Mouse (Mus musculus) liver, embryonic 11.5 days (tissue): Measurements from ENCODE around the gene Gimap4. TPM values are rescaled to one million over a fixed set of nuclear protein-coding genes. Genes with fewer than 3 reads are reported as not detected.

Source experiments
- ATAC-seq: fragments of 200-750 bp; cut with Nextera tagmentation; replicated peaks from 2 replicates; pipeline ENCODE4 v1.8.0; 2017; ENCODE audit warnings: moderate number of reproducible peaks, mild to moderate bottlenecking, moderate TSS enrichment, moderate library complexity; ENCODE audit not compliant: low FRiP score
- DNase-seq: peaks from one replicate; pipeline ENCODE4 v3.0.0-alpha.2; 2017; ENCODE audit warnings: low spot score
- H3K27ac ChIP-seq: fragments of 300-500 bp; sonication (generic); 2 replicates; pipeline ENCODE4 v1.5.1; 2014; ENCODE audit warnings: mild to moderate bottlenecking, low read depth, low read length, control low read depth
- H3K27me3 ChIP-seq: fragments of 300-500 bp; sonication (generic); replicated peaks from 2 replicates; pipeline ENCODE4 v1.6.1; 2014; ENCODE audit warnings: low read length, mixed read lengths; ENCODE audit not compliant: control insufficient read depth, insufficient read depth
- H3K36me3 ChIP-seq: fragments of 300-500 bp; sonication (generic); 2 replicates; pipeline ENCODE4 v1.6.1; 2014; ENCODE audit warnings: mild to moderate bottlenecking, low read length, moderate library complexity, mixed read lengths; ENCODE audit not compliant: control insufficient read depth, insufficient read depth
- H3K4me1 ChIP-seq: fragments of 300-500 bp; sonication (generic); replicated peaks from 2 replicates; pipeline ENCODE4 v1.6.1; 2014; ENCODE audit warnings: low read length, mixed read lengths; ENCODE audit not compliant: control insufficient read depth, insufficient read depth
- H3K4me2 ChIP-seq: fragments of 300-500 bp; sonication (generic); 2 replicates; pipeline ENCODE4 v1.6.1; 2014; ENCODE audit warnings: mild to moderate bottlenecking, control low read depth, moderate library complexity
- H3K4me3 ChIP-seq: fragments of 300-500 bp; sonication (generic); 2 replicates; pipeline ENCODE4 v1.5.1; 2014; ENCODE audit warnings: low read depth, low read length, control low read depth
- H3K9ac ChIP-seq: fragments of 300-500 bp; sonication (generic); 2 replicates; pipeline ENCODE4 v1.6.1; 2014; ENCODE audit warnings: low read depth, low read length, control low read depth
- H3K9me3 ChIP-seq: fragments of 300-500 bp; sonication (generic); 2 replicates; pipeline ENCODE4 v1.6.1; 2016; ENCODE audit warnings: low read length, inconsistent platforms, mixed read lengths; ENCODE audit not compliant: control insufficient read depth
- WGBS: fragments of 180-500 bp; shearing (Covaris S2); extraction: QIAGEN DNeasy Blood & Tissue Kit; methylation state at CpG from one replicate; pipeline ENCODE4 v1.1.7; 2014; 5-methylcytosine and 5-hydroxymethylcytosine counted together
- polyA plus RNA-seq: library from polyadenylated mRNA; unstranded; fragments of >200 nt; fragmentation: Nextera tagmentation; extraction: Ambion mirVana; gene quantifications from 2 replicates; pipeline ENCODE4 v1.2.1, GENCODE M21; 2014

Gimap4 gene
- polyA plus RNA-seq, 1 experiment from 2014 or later, result 21.8 TPM

DNA sequence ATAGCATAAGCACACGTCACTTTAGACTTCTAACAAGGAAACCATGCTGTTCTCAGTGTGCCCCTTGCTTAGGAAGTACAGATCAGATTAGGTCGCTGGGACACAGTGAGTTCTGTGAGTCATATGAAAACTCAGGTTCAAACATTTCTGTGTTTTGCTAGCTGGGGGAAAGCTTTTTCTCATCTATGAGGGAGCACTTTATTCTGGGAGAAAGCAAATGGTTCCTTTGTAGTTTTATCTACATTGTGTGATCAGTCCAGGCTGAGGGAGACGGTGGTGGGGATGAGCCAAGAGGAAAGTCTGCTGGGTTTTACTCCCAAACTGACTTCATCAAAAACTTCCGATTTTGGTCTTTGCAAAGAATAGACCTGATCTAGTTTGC, 38.0 kb upstream of the Gimap4 start:
- DNase-seq (no peak), ATAC-seq (no peak)
- H3K4me2 ChIP-seq, result no peak overlapping the region
- no peaks in the 10 kb centered on the region for H3K27me3 ChIP-seq
- no peak overlapping the region for H3K9ac ChIP-seq
- H3K4me1 ChIP-seq, result 0 out of 2 replicates have a peak, but pooled peaks cover 4% of the 10 kb centered on the region
- no peaks in the 10 kb centered on the region for H3K9me3 ChIP-seq
- H3K4me3 ChIP-seq, result no peak overlapping the region
- 68% methylated on average over 4 of the region's 4 CpGs for WGBS
- no peak overlapping the region for H3K27ac ChIP-seq
- no peaks in the 10 kb centered on the region for H3K36me3 ChIP-seq

DNA sequence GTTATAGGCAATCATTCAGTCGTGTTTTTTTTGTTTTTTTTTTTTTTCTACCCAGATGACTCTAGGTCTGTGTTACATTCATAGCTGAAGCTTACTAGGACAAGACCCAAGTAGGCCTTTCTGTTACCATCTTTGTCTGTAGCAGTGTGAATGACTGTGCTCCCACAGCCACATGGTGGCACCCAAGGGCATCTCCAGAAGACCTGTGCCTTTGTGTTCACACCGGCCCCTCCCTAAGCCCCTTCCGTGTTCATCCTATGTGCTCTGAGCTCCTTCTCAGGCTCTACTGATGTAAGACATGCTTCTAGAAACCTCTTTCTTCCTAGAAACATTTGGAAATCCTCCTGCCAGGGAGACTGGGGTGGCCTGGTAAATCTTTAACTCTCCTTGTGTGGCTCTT, 37.4 kb upstream of the Gimap4 start, which contains the start of gene Gimap8:
Gimap8 (plus strand) TSS at position 240 of the 400 bp plus-strand sequence.
- H3K4me2 ChIP-seq, result peak within 1 kb of the TSS; percentile 21; the same call in 1 of the 2 replicates
- no peak for DNase-seq
- H3K9ac ChIP-seq, result no peak within 1 kb of the TSS

DNA sequence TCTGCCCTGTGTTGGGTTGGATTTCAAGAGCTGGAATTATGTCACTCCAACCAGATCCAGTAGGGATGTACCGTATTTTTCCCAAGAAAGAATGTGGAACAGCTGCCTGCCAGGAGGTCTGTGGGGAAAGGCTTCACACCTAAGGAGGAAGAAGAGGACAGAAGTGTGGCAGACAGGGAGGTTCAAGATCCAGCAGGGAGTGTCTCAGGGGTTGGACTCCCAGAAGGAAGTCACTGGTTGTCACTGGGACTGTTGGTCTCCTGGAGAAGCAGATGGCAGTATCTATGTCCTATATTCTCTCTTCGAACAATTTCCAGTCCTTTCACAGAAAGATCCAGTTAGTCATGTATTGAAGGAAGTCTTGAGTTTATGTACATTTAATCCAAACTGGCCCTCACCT, 36.7 kb upstream of the Gimap4 start:
- Histone ChIP-seq H3K36me3 (no peaks in the 10 kb centered on the region), H3K4me3 (no peak overlapping the region), H3K4me1 (0 out of 2 replicates have a peak, but pooled peaks cover 4% of the 10 kb centered on the region), H3K27me3 (no peaks in the 10 kb centered on the region), H3K9me3 (no peaks in the 10 kb centered on the region), H3K4me2 (no peak overlapping the region; the same call in 1 of the 2 replicates), H3K27ac (no peak overlapping the region), H3K9ac (no peak overlapping the region)
- DNase-seq, result no peak
- 74% methylated on average over 2 of the region's 2 CpGs for WGBS
- ATAC-seq, result no peak

More for the DNA sequence above, 37.4 kb upstream of the Gimap4 start, which contains the start of gene Gimap8:
- Histone ChIP-seq H3K4me1 (0 out of 2 replicates have a peak, but pooled peaks cover 4% of the 10 kb centered on the region), H3K9me3 (no peaks in the 10 kb centered on the region), H3K27ac (no peak within 1 kb of the TSS), H3K36me3 (no peaks in the 10 kb centered on the region), H3K4me3 (no peak within 1 kb of the TSS), H3K27me3 (no peaks in the 10 kb centered on the region)
- 31% methylated on average over 3 of the region's 3 CpGs for WGBS
- ATAC-seq, result no peak

DNA sequence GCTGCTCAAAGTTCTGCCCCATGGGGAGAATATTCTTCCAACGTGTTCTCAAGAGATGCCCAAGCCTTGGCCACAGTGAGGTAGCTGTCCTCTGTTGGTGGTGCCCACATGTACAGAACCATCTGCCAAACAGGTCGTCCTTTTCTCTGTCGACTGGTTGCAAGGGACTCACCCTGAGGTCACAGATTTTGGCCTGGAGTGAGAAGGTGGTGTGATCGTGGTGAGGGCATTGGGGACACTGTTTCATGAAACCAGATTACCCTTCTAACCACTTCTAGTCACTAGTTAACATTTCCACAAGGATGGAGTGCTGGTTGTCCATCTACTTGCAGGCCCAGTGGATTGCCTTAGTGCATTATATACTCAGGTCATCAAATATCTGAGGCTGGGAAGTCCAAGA, 35.6 kb upstream of the Gimap4 start:
- no peak overlapping the region for H3K4me2 ChIP-seq
- no peak overlapping the region for H3K9ac ChIP-seq
- 83% methylated on average over 4 of the region's 4 CpGs for WGBS
- no peak for ATAC-seq
- no peaks in the 10 kb centered on the region for H3K27me3 ChIP-seq
- H3K4me1 ChIP-seq, result 0 out of 2 replicates have a peak, but pooled peaks cover 4% of the 10 kb centered on the region
- no peak for DNase-seq
- H3K9me3 ChIP-seq, result no peaks in the 10 kb centered on the region
- H3K4me3 ChIP-seq, result no peak overlapping the region
- H3K36me3 ChIP-seq, result no peaks in the 10 kb centered on the region
- no peak overlapping the region for H3K27ac ChIP-seq

- H3K4me1 ChIP-seq, result 0 out of 2 replicates have a peak, but pooled peaks cover 4% of the 10 kb centered on the region
- H3K9ac ChIP-seq, result no peak overlapping the region
- no peak for ATAC-seq
- 81% methylated on average over 9 of the region's 9 CpGs for WGBS
- no peak overlapping the region for H3K27ac ChIP-seq
- H3K36me3 ChIP-seq, result no peaks in the 10 kb centered on the region
- no peak overlapping the region for H3K4me2 ChIP-seq
- H3K4me3 ChIP-seq, result no peak overlapping the region
- no peaks in the 10 kb centered on the region for H3K9me3 ChIP-seq
- DNase-seq, result no peak
- no peaks in the 10 kb centered on the region for H3K27me3 ChIP-seq
Observed at GRCm38 (mm10) chr6:48650041-48650440, 34.3 kb upstream of the Gimap4 start.

- WGBS, result 63% methylated on average over 5 of the region's 5 CpGs
- H3K9me3 ChIP-seq, result no peaks in the 10 kb centered on the region
- H3K27ac ChIP-seq, result no peak overlapping the region
- no peaks in the 10 kb centered on the region for H3K4me1 ChIP-seq
- DNase-seq (no peak), ATAC-seq (no peak)
- no peaks in the 10 kb centered on the region for H3K27me3 ChIP-seq
- H3K9ac ChIP-seq, result no peak overlapping the region
- no peak overlapping the region for H3K4me2 ChIP-seq
- H3K36me3 ChIP-seq, result no peaks in the 10 kb centered on the region
- H3K4me3 ChIP-seq, result no peak overlapping the region
Observed at GRCm38 (mm10) chr6:48658721-48659120, 25.6 kb upstream of the Gimap4 start.

DNA sequence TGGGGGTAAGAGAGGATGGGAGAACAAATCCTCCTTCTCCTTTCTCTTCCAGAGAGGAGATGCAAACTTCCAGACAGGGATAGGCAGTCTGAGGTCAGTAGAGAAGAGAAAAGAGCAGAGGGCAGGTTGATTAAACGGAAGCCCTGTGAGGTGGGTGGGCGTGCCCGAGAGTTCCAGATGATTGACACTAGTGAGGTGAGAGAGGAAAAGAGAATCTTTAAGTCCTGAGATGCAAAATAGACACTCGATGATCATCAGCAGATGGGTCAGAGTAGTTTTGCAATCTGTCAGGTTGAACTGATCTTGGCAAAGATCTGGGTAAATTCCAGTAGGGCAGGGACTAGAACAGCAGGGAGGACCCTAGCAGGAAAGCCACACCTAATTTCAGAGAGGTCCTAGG, 19.6 kb upstream of the Gimap4 start:
- Histone ChIP-seq H3K9ac (no peak overlapping the region), H3K4me2 (no peak overlapping the region), H3K27me3 (no peaks in the 10 kb centered on the region), H3K4me1 (no peaks in the 10 kb centered on the region), H3K27ac (no peak overlapping the region), H3K4me3 (no peak overlapping the region), H3K9me3 (no peaks in the 10 kb centered on the region), H3K36me3 (no peaks in the 10 kb centered on the region)
- no peak for DNase-seq
- ATAC-seq, result no peak
- WGBS, result 72% methylated on average over 4 of the region's 4 CpGs

DNA sequence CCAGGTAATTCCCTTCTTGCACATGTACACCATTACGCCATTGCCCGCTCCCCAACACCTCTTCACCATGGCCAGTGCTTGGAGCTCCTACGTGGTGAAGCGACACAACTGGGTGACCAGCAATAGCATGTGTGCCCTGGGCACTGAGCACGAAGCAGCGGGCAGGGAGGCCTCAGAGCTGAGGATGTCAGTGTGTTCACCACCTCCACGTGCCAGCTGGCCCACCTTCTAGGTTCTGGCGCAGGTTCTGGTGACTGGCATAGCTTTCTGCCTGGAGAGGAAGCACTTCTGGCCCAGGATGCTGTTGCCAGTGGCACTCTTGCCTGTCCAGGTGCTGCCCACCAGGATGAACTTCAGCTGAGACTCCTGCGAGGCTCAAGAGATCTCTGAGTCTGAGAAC, 18.9 kb upstream of the Gimap4 start:
- Histone ChIP-seq H3K4me1 (no peaks in the 10 kb centered on the region), H3K27ac (no peak overlapping the region), H3K4me3 (no peak overlapping the region), H3K27me3 (no peaks in the 10 kb centered on the region), H3K4me2 (no peak overlapping the region), H3K36me3 (no peaks in the 10 kb centered on the region), H3K9ac (no peak overlapping the region), H3K9me3 (no peaks in the 10 kb centered on the region)
- no peak for ATAC-seq
- WGBS, result 91% methylated on average over 9 of the region's 9 CpGs
- DNase-seq, result no peak

DNA sequence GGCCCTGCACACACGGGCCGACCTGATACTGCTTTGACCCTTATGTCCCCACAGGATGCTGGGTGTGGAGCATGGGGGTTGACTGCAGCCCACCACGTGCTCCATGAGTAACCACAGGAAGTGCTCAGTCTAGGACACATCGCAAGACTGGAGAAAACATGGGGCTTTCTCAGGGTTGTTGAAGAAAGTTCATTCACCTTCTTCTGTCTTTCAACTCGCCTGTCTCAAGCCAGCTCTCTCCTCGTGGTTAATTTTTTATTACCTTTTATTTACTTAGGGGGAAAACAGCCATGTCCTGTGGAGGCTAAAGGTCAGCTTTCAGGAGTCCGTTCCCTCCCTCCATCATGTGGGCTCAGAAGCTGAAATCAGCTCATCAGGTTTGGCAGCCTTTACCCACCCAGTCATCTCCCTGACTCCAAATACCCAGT, 18.2 kb upstream of the Gimap4 start:
- no peaks in the 10 kb centered on the region for H3K27me3 ChIP-seq
- 36% methylated on average over 7 of the region's 7 CpGs for WGBS
- H3K4me2 ChIP-seq, result no peak overlapping the region
- no peak overlapping the region for H3K4me3 ChIP-seq
- H3K9ac ChIP-seq, result no peak overlapping the region
- H3K9me3 ChIP-seq, result no peaks in the 10 kb centered on the region
- no peak overlapping the region for H3K27ac ChIP-seq
- no peaks in the 10 kb centered on the region for H3K4me1 ChIP-seq
- DNase-seq (no peak), ATAC-seq (no peak; the same call in 1 of the 2 replicates)
- no peaks in the 10 kb centered on the region for H3K36me3 ChIP-seq
